Mouse (Mus musculus): ENCODE results near the gene Dpm3.

DNA sequence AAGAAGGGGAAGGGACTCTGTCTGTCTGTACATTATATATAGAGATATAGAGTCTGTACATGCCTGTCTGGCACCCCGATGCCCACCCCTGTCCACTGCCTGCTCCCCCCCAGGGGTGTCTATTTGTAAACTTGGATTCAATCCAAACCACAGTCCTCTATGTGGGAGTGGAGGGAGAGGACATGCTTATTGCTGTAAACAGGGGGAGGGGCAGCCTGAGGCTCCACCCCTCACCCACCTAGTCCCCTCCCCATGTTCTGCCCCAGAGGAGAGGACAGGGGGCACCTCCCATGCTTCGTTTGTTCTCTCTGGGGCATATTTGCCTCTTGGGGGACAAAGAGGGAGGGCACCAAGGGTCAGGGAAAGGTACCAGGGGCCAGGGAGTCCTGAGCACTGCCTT is 55.6 kb downstream of the Dpm3 start:
- TF ChIP-seq CTCF (IDR thresholded peaks at IDR 0.05; ENCODE audit: low read depth), result no peak
- TF ChIP-seq EP300 (IDR thresholded peaks at IDR 0.05; ENCODE audit: low read depth), result no peak

Data from liver, embryonic 14.5 days (tissue).